Mouse (Mus musculus) lung, postnatal 14 days (tissue): ENCODE measurements around the gene Fam43a.

Experiments
- DNase-seq: peaks from one replicate; pipeline ENCODE4 v3.0.0; 2021

Gene Fam43a

DNA sequence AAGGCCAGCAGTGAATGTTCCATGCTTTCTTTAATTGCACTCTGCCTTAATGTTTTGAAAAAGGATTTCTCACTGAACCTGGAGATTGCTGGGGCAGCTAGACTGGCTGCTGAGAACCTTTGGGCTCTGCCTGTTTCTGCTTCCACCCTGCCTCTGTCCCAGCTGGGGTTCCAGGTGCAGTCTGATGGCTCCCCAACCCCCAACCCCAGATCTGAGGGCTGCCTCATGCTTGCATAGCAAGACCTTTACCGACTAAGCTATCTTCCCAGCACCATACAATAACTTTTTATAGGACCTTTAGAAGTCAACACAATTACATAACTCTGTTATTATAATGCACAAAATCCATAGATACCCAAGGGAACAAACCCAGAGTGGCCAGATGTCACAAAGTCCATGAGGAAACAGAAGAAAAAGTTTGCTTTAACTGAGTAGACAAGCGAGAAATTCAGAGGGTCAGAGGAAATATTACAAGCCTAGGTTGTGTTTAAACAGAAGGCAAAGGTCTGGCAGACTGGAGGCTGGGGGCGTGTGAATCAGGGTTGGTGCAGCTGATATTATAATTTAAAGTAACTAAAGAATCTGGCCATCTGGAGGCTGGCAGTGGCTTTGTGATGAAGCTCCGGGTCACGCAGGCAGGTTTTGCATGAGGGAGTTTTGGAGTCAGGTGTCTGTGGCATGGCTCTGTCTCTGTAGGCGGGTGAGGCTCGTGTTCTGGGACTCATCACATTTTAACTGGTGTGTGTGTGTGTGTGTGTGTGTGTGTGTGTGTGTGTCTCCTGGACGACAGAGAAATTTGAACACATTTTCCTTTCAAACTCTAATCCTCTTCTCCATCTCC, 34.6 kb downstream of the Fam43a start:
- no peak for DNase-seq

DNA sequence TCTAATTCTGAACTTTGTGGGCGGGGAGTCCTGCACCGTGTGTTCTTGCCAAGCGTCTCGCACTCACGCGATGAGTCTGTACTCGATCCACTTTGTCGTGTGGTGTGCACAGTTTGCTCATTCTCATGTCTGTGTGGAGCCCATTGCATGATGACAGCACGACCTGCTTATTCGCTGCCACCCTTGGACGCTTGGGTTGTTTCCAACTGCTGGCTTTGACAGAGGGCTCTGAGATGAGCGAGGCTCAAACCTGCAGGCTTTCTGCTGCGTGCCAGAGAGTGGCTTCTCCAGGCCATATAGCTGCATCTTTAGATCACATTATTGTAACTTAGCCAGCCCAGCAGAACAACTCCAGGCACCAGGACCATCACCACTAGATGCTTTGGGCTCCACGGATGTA, 39.1 kb downstream of the Fam43a start:
- DNase-seq: no peak

DNA sequence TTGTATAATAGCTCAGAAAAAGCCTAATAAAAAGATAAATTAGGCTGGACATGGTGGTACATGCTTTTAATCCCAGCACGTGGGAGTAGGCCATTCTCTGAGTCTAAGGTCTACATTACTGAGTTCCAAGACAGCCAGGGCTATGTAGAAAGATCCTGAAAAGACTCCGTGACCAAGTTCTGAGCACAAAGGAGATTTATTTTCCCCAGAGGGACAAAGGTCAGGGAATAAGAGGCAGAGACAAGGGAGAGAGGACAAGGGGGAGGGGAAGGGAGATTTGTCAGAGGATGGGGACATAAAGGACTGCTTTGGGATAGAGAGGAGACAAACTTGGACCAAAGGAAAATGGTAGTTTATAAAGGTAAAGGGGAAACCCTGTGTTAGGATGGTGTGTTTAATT, 41.1 kb downstream of the Fam43a start:
- no peak for DNase-seq

GRCm38 (mm10) chr16:30641408-30641807, 41.9 kb downstream of the Fam43a start:
- DNase-seq: no peak

DNA sequence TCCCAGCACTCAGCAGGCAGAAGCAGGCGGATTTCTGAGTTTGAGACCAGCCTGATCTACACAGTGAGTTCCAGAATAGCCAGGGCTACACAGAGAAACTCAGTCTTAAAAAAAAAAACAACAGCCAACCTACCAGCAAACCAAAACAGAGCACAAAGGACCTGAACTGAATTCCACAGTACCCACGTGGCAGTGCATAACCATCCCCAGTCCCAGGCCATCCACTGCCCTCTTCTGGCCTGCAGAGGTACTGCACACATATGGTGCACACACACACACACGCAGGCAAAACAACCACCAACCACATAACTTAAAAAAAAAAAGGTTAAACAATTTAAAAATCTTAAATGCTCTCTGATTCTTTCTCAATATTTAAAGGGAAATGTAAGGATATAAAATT, 42.7 kb downstream of the Fam43a start:
- DNase-seq: no peak

DNA sequence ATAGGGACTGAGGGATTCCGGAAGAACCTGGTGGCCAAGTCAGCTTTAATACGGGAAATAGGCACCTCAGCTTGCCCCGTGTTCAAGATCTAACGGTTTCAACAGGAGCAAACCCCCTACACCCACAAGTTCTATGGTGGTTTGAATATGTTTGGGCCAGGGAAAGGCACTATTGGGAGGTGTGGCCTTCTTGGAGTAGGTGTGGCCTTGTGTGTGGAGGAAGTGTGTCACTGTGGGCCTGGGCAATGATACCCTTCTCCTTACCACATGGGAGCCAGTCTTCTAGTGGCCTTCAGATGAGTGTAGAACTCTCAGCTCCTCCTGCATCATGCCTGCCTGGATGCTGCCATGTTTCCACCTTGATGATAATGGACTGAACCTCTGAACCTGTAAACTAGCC, 45.5 kb downstream of the Fam43a start:
- DNase-seq: no peak

DNA sequence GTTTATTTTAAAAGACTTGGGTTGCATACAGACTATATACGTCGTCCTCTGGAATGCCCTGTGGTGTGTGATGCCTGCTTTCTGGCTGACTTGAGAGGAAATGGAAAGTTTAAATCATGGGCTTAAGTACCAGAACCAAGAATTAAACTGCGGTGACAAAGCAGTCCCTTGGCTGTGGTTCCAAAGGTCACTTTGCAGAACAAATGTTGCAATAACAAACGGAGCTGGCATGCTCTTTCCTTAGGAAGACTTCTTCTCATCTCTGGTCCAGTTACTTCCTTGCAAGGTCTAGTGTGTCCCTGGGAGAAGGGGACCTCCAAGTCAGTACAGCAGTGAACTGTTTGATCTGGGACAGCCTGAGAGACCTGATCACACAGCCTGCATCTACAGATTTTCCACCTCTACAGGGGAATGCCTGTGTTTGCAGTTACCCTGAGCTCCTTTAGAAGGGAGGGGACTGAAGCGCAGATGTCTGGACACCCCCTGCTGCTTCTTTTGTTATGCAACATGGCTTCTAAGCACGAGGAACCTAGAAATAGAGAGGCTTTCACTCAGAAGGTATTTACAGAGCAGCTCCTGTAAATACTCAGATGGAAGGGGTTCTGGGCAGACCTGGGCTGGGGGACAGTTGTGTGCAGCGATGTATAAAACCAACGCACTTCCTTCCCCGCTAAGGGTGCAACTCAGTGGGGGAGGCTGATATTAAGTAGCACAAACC, 46.5 kb downstream of the Fam43a start:
- no peak for DNase-seq

GRCm38 (mm10) chr16:30646856-30647255, 47.3 kb downstream of the Fam43a start:
- DNase-seq: no peak

DNA sequence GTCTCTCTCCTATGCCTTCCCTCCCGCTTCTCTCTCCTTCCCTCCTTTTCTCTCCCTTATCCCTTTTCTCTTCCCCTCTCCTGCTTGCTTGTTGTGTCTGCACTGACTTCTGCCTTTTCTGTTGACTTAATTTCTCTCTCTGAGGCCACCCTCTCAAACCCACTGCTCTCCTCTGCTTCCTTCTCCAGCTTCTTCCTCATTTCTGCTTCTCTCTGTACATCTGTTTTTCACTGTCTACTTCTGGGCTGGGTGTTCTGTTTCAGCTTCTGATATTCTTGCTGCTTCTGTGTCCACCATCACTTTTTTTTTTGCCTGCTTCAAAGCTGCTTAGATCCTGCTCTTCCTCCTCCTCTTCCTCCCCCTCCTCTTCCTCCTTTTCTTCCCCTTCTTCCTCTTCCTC, 51.8 kb downstream of the Fam43a start:
- no peak for DNase-seq
